ENCODE assay signal across 17 mouse cellular contexts in the genomic region with DNA sequence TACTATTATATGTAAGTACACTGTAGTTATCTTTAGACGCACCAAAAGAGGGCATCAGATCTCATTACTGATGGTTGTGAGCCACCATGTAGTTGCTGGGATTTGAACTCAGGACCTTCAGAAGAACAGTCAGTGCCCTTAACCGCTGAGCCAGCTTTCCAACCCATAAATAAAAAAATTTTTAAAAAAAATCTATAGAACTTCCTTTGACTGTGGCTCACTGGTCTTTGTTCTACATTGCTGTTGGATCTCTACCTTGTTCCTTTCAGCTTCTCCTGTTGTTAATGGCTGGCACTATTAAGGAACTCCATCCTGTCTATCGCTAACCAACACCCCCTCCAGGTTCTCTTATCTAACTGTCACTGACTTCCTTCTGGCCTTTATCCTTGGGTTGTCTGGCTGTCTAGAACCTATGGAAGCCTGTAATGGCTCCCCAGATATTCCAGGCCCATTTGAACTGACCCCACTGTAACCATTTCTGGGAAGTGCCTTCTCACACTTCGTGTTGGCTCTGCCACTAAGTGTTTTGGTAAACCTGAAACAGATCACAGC. TPM values are rescaled to one million over a fixed set of nuclear protein-coding genes. Genes with fewer than 3 reads are reported as not detected.
A peak's percentile ranks its signal among the peaks of the same experiment; 100 is the strongest.
DNase-seq lines count a peak whose midpoint lies in the region; ATAC-seq and TF ChIP-seq lines count a peak whose summit lies in the region.
"Had no signal": no experiment of that assay in that cellular context is flagged by ENCODE, and none has a peak within 500 bp of the region (broad histone marks: within the 10 kb centered on the region; RNA-seq: fewer than 3 reads in every experiment).

No protein-coding gene starts in this region.

- no peak for ATAC-seq in kidney, postnatal 0 days (replicated peaks; ENCODE audit: low FRiP score, low read depth)
- no peak for ATAC-seq in kidney, embryonic 16.5 days (ENCODE audit: low FRiP score, low TSS enrichment)
- no peak for ATAC-seq in liver, embryonic 12.5 days
- ATAC-seq in stomach, embryonic 15.5 days (ENCODE audit: insufficient read depth, low FRiP score, low read depth), result no peak
- ATAC-seq: forebrain, embryonic 16.5 days; hindbrain, embryonic 16.5 days had no signal

- 0 out of 2 replicates have a peak overlapping the region, but pooled peaks have one; percentile 2 for H3K9ac ChIP-seq in kidney, postnatal 0 days (ENCODE audit: low read depth, low read length)
- no peak overlapping the region for H3K9ac ChIP-seq in kidney, embryonic 16.5 days (replicated peaks; ENCODE audit: low read length)
- H3K9ac ChIP-seq in liver, embryonic 12.5 days, result no peak overlapping the region
- H3K9ac ChIP-seq in stomach, embryonic 15.5 days, result no peak overlapping the region
- H3K9ac ChIP-seq: lung, embryonic 14.5 days; neural tube, embryonic 12.5 days had no signal

- H3K27ac ChIP-seq in kidney, postnatal 0 days, result no peak overlapping the region
- H3K27ac ChIP-seq in kidney, embryonic 16.5 days (ENCODE audit: low read length), result no peak overlapping the region
- H3K27ac ChIP-seq in liver, embryonic 12.5 days, result peak overlapping the region; percentile 61
- H3K27ac ChIP-seq in stomach, embryonic 15.5 days, result 0 out of 2 replicates have a peak overlapping the region, but pooled peaks have one; percentile 7
- no peak overlapping the region for H3K27ac ChIP-seq in embryonic facial prominence, embryonic 10.5 days (replicated peaks)
- H3K27ac ChIP-seq: gastrocnemius, adult 2 months; macrophage; neural tube, embryonic 12.5 days had no signal

- no peaks in the 10 kb centered on the region for H3K4me1 ChIP-seq in kidney, postnatal 0 days (replicated peaks; ENCODE audit: insufficient read depth, low read length)
- 0 out of 2 replicates have a peak, but pooled peaks cover 4% of the 10 kb centered on the region for H3K4me1 ChIP-seq in kidney, embryonic 16.5 days (ENCODE audit: insufficient read depth, low read length)
- peaks cover 59% of the 10 kb centered on the region for H3K4me1 ChIP-seq in liver, embryonic 12.5 days
- peaks cover 4% of the 10 kb centered on the region; the same call in 1 of the 2 replicates for H3K4me1 ChIP-seq in stomach, embryonic 15.5 days
- H3K4me1 ChIP-seq in embryonic facial prominence, embryonic 10.5 days, result peaks cover 2% of the 10 kb centered on the region; the same call in 1 of the 2 replicates
- H3K4me1 ChIP-seq: neural tube, embryonic 12.5 days had no signal

- WGBS in kidney, postnatal 0 days, result 73% methylated on average over 4 of the region's 4 CpGs
- WGBS in kidney, embryonic 16.5 days, result 80% methylated on average over 4 of the region's 4 CpGs
- 40% methylated on average over 4 of the region's 4 CpGs for WGBS in liver, embryonic 12.5 days (ENCODE audit: insufficient replicate concordance)
- WGBS in stomach, embryonic 15.5 days, result 70% methylated on average over 4 of the region's 4 CpGs
- WGBS in embryonic facial prominence, embryonic 10.5 days, result 80% methylated on average over 4 of the region's 4 CpGs

- no peaks in the 10 kb centered on the region for H3K9me3 ChIP-seq in kidney, postnatal 0 days (replicated peaks; ENCODE audit: low read length)
- no peaks in the 10 kb centered on the region for H3K9me3 ChIP-seq in kidney, embryonic 16.5 days (ENCODE audit: low read length)
- no peaks in the 10 kb centered on the region for H3K9me3 ChIP-seq in liver, embryonic 12.5 days (replicated peaks)
- no peaks in the 10 kb centered on the region for H3K9me3 ChIP-seq in stomach, embryonic 15.5 days
- no peaks in the 10 kb centered on the region for H3K9me3 ChIP-seq in embryonic facial prominence, embryonic 10.5 days
- H3K9me3 ChIP-seq: neural tube, embryonic 12.5 days had no signal

- TF ChIP-seq CTCF in kidney, postnatal 0 days (IDR thresholded peaks at IDR 0.05; ENCODE audit: low read depth), result no peak

- H3K4me2 ChIP-seq in kidney, postnatal 0 days (ENCODE audit: low read length), result no peak overlapping the region
- no peak overlapping the region for H3K4me2 ChIP-seq in kidney, embryonic 16.5 days (replicated peaks; ENCODE audit: low read depth, low read length)
- peak overlapping the region; percentile 12; the same call in 1 of the 2 replicates for H3K4me2 ChIP-seq in liver, embryonic 12.5 days
- no peak overlapping the region for H3K4me2 ChIP-seq in stomach, embryonic 15.5 days
- H3K4me2 ChIP-seq: lung, embryonic 14.5 days; neural tube, embryonic 12.5 days had no signal

- DNase-seq in gastrocnemius, postnatal 25 days, result peak; percentile 1
- no peak for DNase-seq in gastrocnemius, postnatal 4 days (ENCODE audit: low spot score in 2 of 2)
- no peak for DNase-seq in kidney, postnatal 0 days (ENCODE audit: low spot score)
- no peak for DNase-seq in embryonic facial prominence, embryonic 10.5 days (ENCODE audit: low spot score)
- DNase-seq in adrenal gland, postnatal 14 days, result no peak
- DNase-seq: cerebellum, adult 2 months; gastrocnemius, adult 2 months; kidney, adult 8-10 months; lung, embryonic 14.5 days; thymus, adult 2 months had no signal

- H3K4me3 ChIP-seq in kidney, postnatal 0 days (replicated peaks; ENCODE audit: low read depth, low read length), result no peak overlapping the region
- no peak overlapping the region for H3K4me3 ChIP-seq in kidney, embryonic 16.5 days (ENCODE audit: low read length)
- H3K4me3 ChIP-seq in liver, embryonic 12.5 days, result no peak overlapping the region
- H3K4me3 ChIP-seq in stomach, embryonic 15.5 days (replicated peaks), result no peak overlapping the region
- no peak overlapping the region for H3K4me3 ChIP-seq in embryonic facial prominence, embryonic 10.5 days
- H3K4me3 ChIP-seq: gastrocnemius, adult 2 months; neural tube, embryonic 12.5 days had no signal

- no peaks in the 10 kb centered on the region; the same call in 1 of the 2 replicates for H3K36me3 ChIP-seq in kidney, postnatal 0 days (ENCODE audit: insufficient read depth, low read length)
- no peaks in the 10 kb centered on the region for H3K36me3 ChIP-seq in kidney, embryonic 16.5 days (ENCODE audit: insufficient read depth, low read length)
- peaks cover 9% of the 10 kb centered on the region for H3K36me3 ChIP-seq in liver, embryonic 12.5 days
- no peaks in the 10 kb centered on the region; the same call in 1 of the 2 replicates for H3K36me3 ChIP-seq in stomach, embryonic 15.5 days
- no peaks in the 10 kb centered on the region for H3K36me3 ChIP-seq in embryonic facial prominence, embryonic 10.5 days (replicated peaks)
- H3K36me3 ChIP-seq: neural tube, embryonic 12.5 days had no signal

- no peaks in the 10 kb centered on the region for H3K27me3 ChIP-seq in kidney, postnatal 0 days (ENCODE audit: insufficient read depth, low read length)
- no peaks in the 10 kb centered on the region for H3K27me3 ChIP-seq in kidney, embryonic 16.5 days (ENCODE audit: insufficient read depth, low read length)
- H3K27me3 ChIP-seq in liver, embryonic 12.5 days (replicated peaks), result no peaks in the 10 kb centered on the region
- H3K27me3 ChIP-seq in stomach, embryonic 15.5 days (replicated peaks), result no peaks in the 10 kb centered on the region
- H3K27me3 ChIP-seq in embryonic facial prominence, embryonic 10.5 days (replicated peaks; ENCODE audit: low read depth, poor library complexity, severe bottlenecking), result no peaks in the 10 kb centered on the region
- H3K27me3 ChIP-seq: neural tube, embryonic 12.5 days had no signal

RNA-seq across cellular contexts. Expression of a gene that starts 4.6 kb away (rescaled TPM):
- total RNA-seq in gastrocnemius, postnatal 25 days (2021), result 1 to 10 TPM; 9.7 to 9.8 TPM
- total RNA-seq in gastrocnemius, postnatal 4 days (2021), result 10 to 100 TPM; 29.9 to 31.8 TPM
- 87.9 and 94.0 TPM in 2 replicates for polyA plus RNA-seq in kidney, postnatal 0 days (2015; fragmentation: Nextera tagmentation; extraction: Ambion mirVana)
- 52.5 and 59.5 TPM in 2 replicates for polyA plus RNA-seq in kidney, embryonic 16.5 days (2015; fragmentation: Nextera tagmentation; extraction: Ambion mirVana)
- polyA plus RNA-seq in liver, embryonic 12.5 days (2016; fragmentation: Nextera tagmentation; extraction: Ambion mirVana), result 40.8 and 45.7 TPM in 2 replicates
- 64.1 and 65.1 TPM in 2 replicates for polyA plus RNA-seq in stomach, embryonic 15.5 days (2015; fragmentation: Nextera tagmentation; extraction: Ambion mirVana)
- polyA plus RNA-seq in embryonic facial prominence, embryonic 10.5 days (2016; fragmentation: Nextera tagmentation; extraction: Ambion mirVana), result 2.3 and 2.8 TPM in 2 replicates
- 39.8 and 79.2 TPM in 2 replicates for total RNA-seq in adrenal gland, postnatal 14 days (2021)

RNA-seq across cellular contexts. Expression of a gene that starts 59.6 kb away (rescaled TPM):
- total RNA-seq in gastrocnemius, postnatal 25 days (2021), result 1 to 10 TPM in 1 of 2 experiments, under 1 TPM in 1; 0.82 to 1.7 TPM
- 1 to 10 TPM; 4.5 to 4.6 TPM for total RNA-seq in gastrocnemius, postnatal 4 days (2021)
- polyA plus RNA-seq in kidney, postnatal 0 days (2015; fragmentation: Nextera tagmentation; extraction: Ambion mirVana), result 0.92 and 1.2 TPM in 2 replicates
- 2.1 and 2.7 TPM in 2 replicates for polyA plus RNA-seq in kidney, embryonic 16.5 days (2015; fragmentation: Nextera tagmentation; extraction: Ambion mirVana)
- 0.07 and 0.13 TPM in 2 replicates for polyA plus RNA-seq in liver, embryonic 12.5 days (2016; fragmentation: Nextera tagmentation; extraction: Ambion mirVana)
- 1.3 and 1.4 TPM in 2 replicates for polyA plus RNA-seq in stomach, embryonic 15.5 days (2015; fragmentation: Nextera tagmentation; extraction: Ambion mirVana)
- 0.77 and 1.3 TPM in 2 replicates for polyA plus RNA-seq in embryonic facial prominence, embryonic 10.5 days (2016; fragmentation: Nextera tagmentation; extraction: Ambion mirVana)
- total RNA-seq in adrenal gland, postnatal 14 days (2021), result 2.8 and 4.1 TPM in 2 replicates

Comparison
In these comparisons a context has a peak if more than half of its experiments do, and no peak if none do; other contexts are left out.
1. H3K27ac ChIP-seq: peak in liver, embryonic 12.5 days (single experiment) and stomach, embryonic 15.5 days (single experiment); none in kidney, postnatal 0 days (single experiment), kidney, embryonic 16.5 days (single experiment) and embryonic facial prominence, embryonic 10.5 days (single experiment).
2. RNA of a gene that starts 4.6 kb away (polyA plus RNA-seq): 87.9 to 94.0 TPM in kidney, postnatal 0 days, 64.1 to 65.1 TPM in stomach, embryonic 15.5 days, 52.5 to 59.5 TPM in kidney, embryonic 16.5 days and 40.8 to 45.7 TPM in liver, embryonic 12.5 days; 2.3 to 2.8 TPM in embryonic facial prominence, embryonic 10.5 days; every median in the first group is over 10 times any median in the second.